Comparison of ENCODE assay signal across 9 mouse cellular contexts in the genomic region with DNA sequence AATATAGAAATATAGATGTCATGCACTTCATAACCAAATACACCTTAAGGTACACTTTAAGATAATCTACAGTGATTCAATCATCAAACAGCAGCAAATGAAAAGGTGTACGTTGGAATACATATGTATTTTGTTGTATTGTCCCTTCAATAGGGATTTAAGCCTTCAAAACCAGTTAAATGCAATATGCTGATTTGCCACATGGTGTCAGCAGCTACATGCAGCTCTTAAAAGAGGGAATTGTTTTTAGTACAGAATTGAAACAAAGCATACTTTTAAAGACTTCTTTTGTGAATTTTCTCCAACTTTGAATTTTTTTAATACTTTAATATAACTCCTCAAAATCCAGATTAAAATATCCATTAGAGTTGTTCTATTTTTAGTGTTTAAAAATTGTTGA.
DNase-seq lines count a peak whose midpoint lies in the region; ATAC-seq and TF ChIP-seq lines count a peak whose summit lies in the region.
"Had no signal": no experiment of that assay in that cellular context is flagged by ENCODE, and none has a peak within 500 bp of the region (broad histone marks: within the 10 kb centered on the region; RNA-seq: fewer than 3 reads in every experiment).

No protein-coding gene starts in this region.

- H3K4me1 ChIP-seq in forebrain, embryonic 11.5 days (replicated peaks; ENCODE audit: control insufficient read depth, insufficient read depth, low read length), result no peaks in the 10 kb centered on the region
- no peaks in the 10 kb centered on the region for H3K4me1 ChIP-seq in forebrain, embryonic 10.5 days
- no peaks in the 10 kb centered on the region for H3K4me1 ChIP-seq in liver, postnatal 0 days (ENCODE audit: insufficient read depth)
- no peaks in the 10 kb centered on the region for H3K4me1 ChIP-seq in liver, embryonic 12.5 days
- H3K4me1 ChIP-seq: stomach, embryonic 15.5 days had no signal

- no peaks in the 10 kb centered on the region for H3K27me3 ChIP-seq in forebrain, embryonic 11.5 days (ENCODE audit: control insufficient read depth, insufficient read depth, low read length)
- H3K27me3 ChIP-seq in forebrain, embryonic 10.5 days (ENCODE audit: poor library complexity, severe bottlenecking), result no peaks in the 10 kb centered on the region
- H3K27me3 ChIP-seq in liver, postnatal 0 days (ENCODE audit: insufficient read depth, low read length), result no peaks in the 10 kb centered on the region
- no peaks in the 10 kb centered on the region for H3K27me3 ChIP-seq in liver, embryonic 12.5 days (replicated peaks)
- H3K27me3 ChIP-seq: stomach, embryonic 15.5 days had no signal

- no peaks in the 10 kb centered on the region for H3K36me3 ChIP-seq in forebrain, embryonic 11.5 days (ENCODE audit: control insufficient read depth, insufficient read depth, low read length)
- H3K36me3 ChIP-seq in forebrain, embryonic 10.5 days (replicated peaks), result no peaks in the 10 kb centered on the region
- no peaks in the 10 kb centered on the region for H3K36me3 ChIP-seq in liver, postnatal 0 days (replicated peaks; ENCODE audit: insufficient read depth, low read length)
- no peaks in the 10 kb centered on the region for H3K36me3 ChIP-seq in liver, embryonic 12.5 days
- H3K36me3 ChIP-seq: stomach, embryonic 15.5 days had no signal

- H3K4me3 ChIP-seq in forebrain, embryonic 11.5 days (ENCODE audit: low read depth, low read length), result no peak overlapping the region
- no peak overlapping the region for H3K4me3 ChIP-seq in forebrain, embryonic 10.5 days
- H3K4me3 ChIP-seq in liver, postnatal 0 days (ENCODE audit: low read depth, low read length), result no peak overlapping the region
- H3K4me3 ChIP-seq in liver, embryonic 12.5 days, result no peak overlapping the region
- H3K4me3 ChIP-seq: stomach, embryonic 15.5 days had no signal

- WGBS in forebrain, embryonic 11.5 days, result 47% methylated on average over 1 of the region's 1 CpGs
- 45% methylated on average over 1 of the region's 1 CpGs for WGBS in forebrain, embryonic 10.5 days
- 21% methylated on average over 1 of the region's 1 CpGs for WGBS in liver, postnatal 0 days (ENCODE audit: insufficient replicate concordance)
- 21% methylated on average over 1 of the region's 1 CpGs for WGBS in liver, embryonic 12.5 days (ENCODE audit: insufficient replicate concordance)

- H3K9ac ChIP-seq in forebrain, embryonic 11.5 days (ENCODE audit: low read length), result no peak overlapping the region
- H3K9ac ChIP-seq in liver, postnatal 0 days (replicated peaks), result no peak overlapping the region
- H3K9ac ChIP-seq in liver, embryonic 12.5 days, result no peak overlapping the region
- H3K9ac ChIP-seq: stomach, embryonic 15.5 days had no signal

- no peak for DNase-seq in forebrain, embryonic 11.5 days (ENCODE audit: low spot score)
- DNase-seq in forebrain, embryonic 10.5 days (ENCODE audit: extremely low spot score, low spot score), result no peak
- DNase-seq in liver, postnatal 0 days, result no peak
- DNase-seq in c-Kit-positive CD71-positive TER-119-negative erythroid progenitor cells, embryonic 14.5 days (ENCODE audit: low read depth), result peak; percentile 1
- DNase-seq in lung, postnatal 10 days, result peak; percentile 6
- no peak for DNase-seq in thymus, postnatal 25 days

- peak; percentile 64 for TF ChIP-seq CTCF in liver, postnatal 0 days (IDR thresholded peaks at IDR 0.05; ENCODE audit: low read depth)

- TF ChIP-seq EP300 in liver, postnatal 0 days (IDR thresholded peaks at IDR 0.05; ENCODE audit: low read depth), result no peak

- H3K9me3 ChIP-seq in forebrain, embryonic 11.5 days (ENCODE audit: control insufficient read depth, low read length), result no peaks in the 10 kb centered on the region
- no peaks in the 10 kb centered on the region for H3K9me3 ChIP-seq in forebrain, embryonic 10.5 days
- no peaks in the 10 kb centered on the region for H3K9me3 ChIP-seq in liver, postnatal 0 days (ENCODE audit: low read length)
- no peaks in the 10 kb centered on the region for H3K9me3 ChIP-seq in liver, embryonic 12.5 days (replicated peaks)
- H3K9me3 ChIP-seq: stomach, embryonic 15.5 days had no signal

- no peak overlapping the region for H3K4me2 ChIP-seq in forebrain, embryonic 11.5 days (ENCODE audit: low read depth, low read length, severe bottlenecking)
- no peak overlapping the region for H3K4me2 ChIP-seq in liver, postnatal 0 days (ENCODE audit: low read depth, low read length)
- H3K4me2 ChIP-seq in liver, embryonic 12.5 days, result no peak overlapping the region
- H3K4me2 ChIP-seq: stomach, embryonic 15.5 days had no signal

- H3K27ac ChIP-seq in forebrain, embryonic 11.5 days (ENCODE audit: low read depth, low read length), result no peak overlapping the region
- H3K27ac ChIP-seq in forebrain, embryonic 10.5 days, result no peak overlapping the region
- H3K27ac ChIP-seq in liver, postnatal 0 days (ENCODE audit: low read depth), result no peak overlapping the region
- no peak overlapping the region for H3K27ac ChIP-seq in liver, embryonic 12.5 days
- H3K27ac ChIP-seq: stomach, embryonic 15.5 days had no signal

- 0 out of 2 replicates have a peak, but pooled peaks have one; percentile 56 for ATAC-seq in forebrain, embryonic 11.5 days (replicated peaks; ENCODE audit: low FRiP score)
- no peak for ATAC-seq in liver, postnatal 0 days
- no peak for ATAC-seq in liver, embryonic 12.5 days
- ATAC-seq in megakaryocyte, adult 5-6 weeks (ENCODE audit: poor library complexity, severe bottlenecking), result no peak

Comparison
In these comparisons a context has a peak if more than half of its experiments do, and no peak if none do; other contexts are left out.
1. DNase-seq: peak in c-Kit-positive CD71-positive TER-119-negative erythroid progenitor cells, embryonic 14.5 days (single experiment) and lung, postnatal 10 days (single experiment); none in forebrain, embryonic 11.5 days (single experiment), forebrain, embryonic 10.5 days (single experiment), liver, postnatal 0 days (single experiment) and thymus, postnatal 25 days (single experiment).